Mouse (Mus musculus) frontal cortex, postnatal 10 days (tissue): ENCODE results near the gene Synpo2l.
"Not testable (repeated sequence)": the region's sequence is repeated elsewhere in the genome, so short reads cannot be mapped to it uniquely, and the experiment has no call there.

Experiments used
- DNase-seq, 2 experiments: peaks; one replicate each; pipeline ENCODE4 v3.0.0; 2022; ENCODE audit warnings: low spot score in 2 of 2, mixed read lengths in 1 of 2

Gene Synpo2l

DNA sequence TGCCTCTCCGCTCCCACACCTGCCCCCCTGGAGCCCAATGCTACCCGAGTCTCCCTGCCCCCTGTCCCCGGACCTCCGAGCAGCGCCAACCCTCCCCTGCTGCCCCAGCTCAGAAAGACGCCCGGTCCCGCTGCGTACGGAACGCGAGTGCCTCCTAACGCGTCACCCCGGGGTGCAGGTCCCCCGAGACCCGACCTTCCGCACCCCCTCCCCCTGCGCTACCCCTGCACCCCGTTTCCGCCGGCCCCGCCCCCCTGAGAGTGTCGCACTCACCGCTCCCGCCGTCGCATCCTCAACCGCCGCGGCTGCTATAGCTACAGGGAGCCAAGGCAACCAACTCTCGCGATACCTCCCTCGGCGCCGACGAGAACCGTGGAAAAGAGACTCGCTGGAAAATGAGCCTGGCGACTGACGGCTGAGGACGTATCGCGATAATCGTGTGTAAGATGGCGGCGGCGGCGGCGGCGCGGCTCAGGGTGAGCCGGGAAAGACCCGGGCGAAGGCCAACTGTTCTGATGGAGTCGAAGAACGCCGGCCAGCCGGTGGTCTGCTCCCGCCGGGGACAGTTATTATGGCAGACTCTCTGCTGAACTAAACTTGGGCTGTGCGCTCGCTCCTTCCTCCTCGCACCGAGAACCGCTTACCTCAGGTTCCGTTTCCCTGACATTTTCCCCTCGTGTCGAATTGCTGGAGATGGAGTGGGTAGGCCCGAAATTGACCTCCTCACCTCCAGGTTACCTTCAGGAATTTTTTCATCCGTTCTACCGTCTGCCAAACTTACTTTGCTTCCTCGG lies 27.3 kb downstream of the Synpo2l start, which contains the start of gene Usp54:
Gene Usp54, minus strand, starts transcription at position 420 of the 794 bp plus-strand sequence.
- peak; percentile 95 to 97 for DNase-seq

DNA sequence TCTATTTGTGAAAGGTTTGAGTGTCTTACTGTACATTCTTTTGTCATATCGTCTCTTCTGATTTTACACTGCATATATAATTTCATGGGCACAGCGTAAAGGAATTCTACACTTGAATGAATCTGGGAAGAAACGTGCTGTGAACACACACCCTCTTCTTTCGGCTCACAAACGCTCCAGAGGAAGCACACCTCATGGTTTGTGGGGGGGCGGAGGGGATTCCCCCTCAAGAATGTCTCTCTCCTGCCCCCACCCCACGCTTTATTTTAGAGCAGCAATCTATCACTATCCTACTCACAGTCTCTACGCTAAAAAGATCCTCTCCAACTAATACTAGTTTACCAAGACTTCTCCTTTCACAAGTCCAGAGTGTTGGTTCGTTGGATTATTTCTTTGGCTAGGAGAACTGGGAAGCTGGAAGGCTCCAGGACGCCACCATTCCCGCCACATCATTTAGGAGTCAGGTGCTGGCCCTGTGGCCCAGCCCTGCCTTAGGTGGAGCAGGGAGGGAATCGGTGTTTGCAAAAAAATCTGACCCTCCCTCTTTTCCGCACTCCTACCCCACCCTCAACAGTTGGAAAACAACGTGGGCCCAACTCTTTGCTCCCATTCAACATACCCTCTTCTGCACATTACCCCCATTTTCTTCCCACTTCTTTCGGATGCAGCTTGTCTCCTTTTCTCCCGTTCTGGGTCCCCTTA lies 28.1 kb downstream of the Synpo2l start:
- DNase-seq, result no peak

GRCm38 (mm10) chr14:20638702-20639101 lies 29.5 kb downstream of the Synpo2l start:
- no peak for DNase-seq

GRCm38 (mm10) chr14:20637818-20638574 lies 30.2 kb downstream of the Synpo2l start:
- DNase-seq, result no peak

DNA sequence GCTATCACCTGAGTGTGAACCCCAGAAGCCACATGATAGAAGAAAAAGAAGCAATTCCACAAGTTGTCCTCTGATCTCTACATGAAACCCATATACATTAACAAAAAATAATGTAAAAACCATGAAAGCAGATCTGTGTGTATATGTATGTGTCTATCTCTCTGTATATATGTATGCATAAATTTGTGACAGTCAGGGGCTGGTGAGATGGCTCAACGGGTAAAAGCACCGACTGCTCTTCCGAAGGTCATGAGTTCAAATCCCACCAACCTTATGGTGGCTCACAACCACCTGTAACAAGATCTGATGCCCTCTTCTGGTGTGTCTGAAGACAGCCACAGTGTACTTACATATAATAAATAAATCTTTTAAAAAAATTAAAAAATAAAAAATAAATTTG lies 31.2 kb downstream of the Synpo2l start:
- not testable (repeated sequence) for DNase-seq

DNA sequence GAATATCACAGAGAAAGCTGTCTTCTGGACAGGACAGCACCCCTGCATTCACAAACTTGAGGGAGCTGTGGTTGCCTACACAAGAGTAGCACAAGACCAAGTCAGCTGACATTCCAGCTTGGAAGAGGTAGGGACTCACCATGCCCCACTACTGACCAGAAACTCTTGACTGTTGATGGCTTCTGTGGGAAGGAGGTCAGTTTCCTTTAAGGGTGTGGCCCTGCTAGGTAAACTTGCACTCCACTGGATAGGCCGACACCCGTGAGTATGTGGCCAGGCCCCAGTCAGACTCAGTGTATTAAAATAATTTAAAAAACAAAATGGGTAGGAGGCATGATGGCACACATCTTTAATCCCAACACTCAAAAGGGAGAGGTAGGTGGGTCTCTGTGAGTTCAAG lies 32.6 kb downstream of the Synpo2l start:
- DNase-seq, result no peak

GRCm38 (mm10) chr14:20631253-20631652 lies 36.9 kb downstream of the Synpo2l start:
- DNase-seq, result no peak

GRCm38 (mm10) chr14:20626971-20627370 lies 41.2 kb downstream of the Synpo2l start:
- no peak for DNase-seq

DNA sequence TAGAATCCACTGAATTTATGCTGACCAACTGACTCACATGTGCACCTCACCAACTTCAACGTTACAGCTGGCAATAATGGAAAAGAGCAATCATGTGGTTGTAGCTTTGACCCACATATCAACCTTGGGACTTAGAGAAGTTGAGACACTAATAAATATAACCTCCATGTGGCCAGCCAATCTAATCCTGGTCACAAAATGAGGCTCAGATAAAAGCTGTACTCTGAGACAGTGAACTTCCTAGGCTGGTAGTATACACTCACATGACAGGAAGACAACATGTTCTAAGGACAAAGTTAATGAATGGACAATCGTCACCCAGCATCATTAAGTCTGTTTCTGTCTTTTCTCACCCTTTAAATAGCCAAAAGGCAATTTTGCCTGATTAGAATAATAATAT lies 41.7 kb downstream of the Synpo2l start:
- no peak for DNase-seq

GRCm38 (mm10) chr14:20622907-20623306 lies 45.2 kb downstream of the Synpo2l start:
- no peak for DNase-seq

- no peak for DNase-seq
Observed at GRCm38 (mm10) chr14:20622412-20622811, 45.7 kb downstream of the Synpo2l start.

DNA sequence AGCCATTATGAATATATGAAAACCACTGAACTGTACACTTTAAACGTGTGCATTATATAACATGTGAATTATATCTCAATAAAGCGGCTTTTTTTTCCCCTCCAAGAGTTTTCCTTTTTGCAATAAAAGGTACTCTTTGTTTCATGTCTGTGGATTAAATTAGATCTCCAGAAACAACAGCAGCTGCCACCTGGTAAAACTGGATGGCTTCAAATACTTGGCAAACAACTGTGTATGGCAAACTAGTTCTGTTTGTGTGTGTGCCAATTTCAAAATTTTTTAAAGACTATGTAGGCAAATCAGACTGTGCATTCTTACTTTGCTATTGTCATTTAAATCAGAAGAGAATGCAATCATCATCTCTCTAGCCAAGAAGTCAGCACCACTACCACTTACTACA lies 46.3 kb downstream of the Synpo2l start:
- no peak for DNase-seq

DNA sequence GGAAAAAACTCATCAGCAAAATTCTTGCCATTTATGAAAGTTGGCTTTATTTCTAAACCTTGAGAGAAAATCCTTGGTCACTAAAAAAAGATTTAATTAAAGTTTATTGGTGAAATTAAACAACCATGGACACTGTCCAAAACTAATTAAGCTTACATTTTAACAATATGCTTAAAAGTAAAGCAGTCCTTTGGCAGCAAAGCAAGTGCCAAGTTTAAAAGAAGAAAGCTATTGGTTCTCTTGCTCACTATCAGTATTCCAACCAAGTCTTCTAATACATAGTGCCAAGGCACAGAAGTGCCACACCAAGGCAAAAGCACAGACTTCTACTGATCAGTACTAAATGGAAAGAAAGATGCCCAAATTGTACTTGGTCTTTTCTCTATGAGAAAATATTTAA lies 49.0 kb downstream of the Synpo2l start:
- DNase-seq, result no peak

DNA sequence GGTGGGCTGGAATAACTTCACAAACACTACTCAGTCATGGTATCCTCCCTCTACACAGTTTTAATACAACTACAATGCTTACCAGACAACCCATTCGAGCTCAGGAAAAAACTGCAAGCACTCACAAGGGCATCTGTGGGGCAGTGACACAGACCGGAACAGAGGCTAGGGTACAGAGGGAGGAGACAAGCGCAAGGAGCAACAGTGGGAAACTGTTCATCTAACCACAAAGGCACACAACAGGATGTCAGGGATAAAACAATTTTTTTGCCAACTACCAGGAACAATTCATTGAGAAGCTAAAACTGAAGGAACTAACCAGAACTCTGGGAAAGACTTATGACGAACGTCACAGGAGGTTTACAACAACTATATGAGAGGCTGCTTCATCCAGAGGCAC lies 49.9 kb downstream of the Synpo2l start:
- no peak for DNase-seq

DNA sequence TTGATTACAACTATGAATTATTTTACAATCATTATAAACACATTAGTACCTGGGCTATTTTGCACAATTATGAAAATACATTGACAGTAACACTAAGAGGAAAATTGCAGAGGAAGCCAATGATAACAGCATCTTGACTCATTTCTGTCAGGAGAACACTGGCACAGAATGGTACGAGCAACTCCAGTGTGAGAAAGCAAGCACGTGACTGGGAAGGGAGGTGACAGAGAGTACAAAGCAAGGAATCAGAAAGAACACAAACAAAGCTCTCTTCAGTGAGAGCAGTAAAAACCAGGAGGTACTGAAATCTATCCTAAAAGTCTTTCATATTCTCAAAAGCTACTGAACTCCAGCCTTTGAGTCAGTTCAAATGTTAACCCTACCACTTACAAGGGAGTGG lies 51.7 kb downstream of the Synpo2l start:
- no peak for DNase-seq

GRCm38 (mm10) chr14:20615075-20615474 lies 53.1 kb downstream of the Synpo2l start:
- no peak for DNase-seq

GRCm38 (mm10) chr14:20612820-20613219 lies 55.3 kb downstream of the Synpo2l start:
- no peak for DNase-seq

DNA sequence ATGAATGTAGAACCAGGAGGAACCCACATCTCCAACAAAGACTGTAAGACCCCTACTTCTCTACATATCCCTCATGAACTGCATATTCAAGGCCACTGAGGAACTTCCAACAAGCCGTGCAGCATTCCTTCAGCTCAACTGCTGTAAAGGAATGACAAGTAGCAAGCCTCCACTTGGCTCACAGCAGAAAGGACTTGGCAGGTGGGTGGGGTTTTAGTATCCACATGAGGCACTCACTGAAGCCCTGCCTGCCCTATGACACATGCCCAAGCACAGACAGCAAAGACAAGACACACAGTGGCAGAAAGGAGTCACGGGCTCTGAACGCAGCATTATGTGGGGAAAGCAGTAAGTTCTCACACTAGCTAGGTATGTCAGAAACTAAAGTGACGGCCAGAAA lies 58.0 kb downstream of the Synpo2l start:
- no peak for DNase-seq

GRCm38 (mm10) chr14:20609519-20609918 lies 58.6 kb downstream of the Synpo2l start:
- no peak for DNase-seq
